Mouse (Mus musculus): Measurements from ENCODE around the gene Tle6.
"Not testable (repeated sequence)": the region's sequence is repeated elsewhere in the genome, so short reads cannot be mapped to it uniquely, and the experiment has no call there.

Gene Tle6

GRCm38 (mm10) chr10:81600738-81601203 is at the start of gene Tle6:
Tle6 (minus strand) TSS chr10:81601073.
- DNase-seq (ENCODE audit: low read depth): peak; percentile 92

GRCm38 (mm10) chr10:81648803-81649775 is 48.2 kb upstream of the Tle6 start, which contains the start of gene Gm10778:
Gm10778 (plus strand) TSS chr10:81649059.
- peak; percentile 91 for DNase-seq (ENCODE audit: low read depth)

- no peak for DNase-seq (ENCODE audit: low read depth)
These were observed 45.2 kb upstream of the Tle6 start for GRCm38 (mm10) chr10:81646015-81646555.

- no peak for DNase-seq (ENCODE audit: low read depth)
These were observed 44.5 kb upstream of the Tle6 start for GRCm38 (mm10) chr10:81645391-81645790.

GRCm38 (mm10) chr10:81644716-81645115 is 43.8 kb upstream of the Tle6 start:
- no peak for DNase-seq (ENCODE audit: low read depth)

- no peak for DNase-seq (ENCODE audit: low read depth)
These were observed 43.3 kb upstream of the Tle6 start for GRCm38 (mm10) chr10:81644162-81644561.

GRCm38 (mm10) chr10:81643449-81644055 is 42.7 kb upstream of the Tle6 start:
- peak; percentile 81 for DNase-seq (ENCODE audit: low read depth)

GRCm38 (mm10) chr10:81642648-81643448 is 42.0 kb upstream of the Tle6 start:
- no peak for DNase-seq (ENCODE audit: low read depth)

GRCm38 (mm10) chr10:81641978-81642647 is 41.2 kb upstream of the Tle6 start:
- DNase-seq (ENCODE audit: low read depth): no peak

GRCm38 (mm10) chr10:81641566-81641965 is 40.7 kb upstream of the Tle6 start:
- no peak for DNase-seq (ENCODE audit: low read depth)

GRCm38 (mm10) chr10:81640825-81641224 is 40.0 kb upstream of the Tle6 start:
- not testable (repeated sequence) for DNase-seq (ENCODE audit: low read depth)

- no peak for DNase-seq (ENCODE audit: low read depth)
These were observed 37.2 kb upstream of the Tle6 start for GRCm38 (mm10) chr10:81638101-81638500.

GRCm38 (mm10) chr10:81636338-81636737 is 35.5 kb upstream of the Tle6 start:
- no peak for DNase-seq (ENCODE audit: low read depth)

- peak; percentile 92 for DNase-seq (ENCODE audit: low read depth)
These were observed 32.6 kb upstream of the Tle6 start for GRCm38 (mm10) chr10:81633253-81634099.

GRCm38 (mm10) chr10:81628390-81628789 is 27.5 kb upstream of the Tle6 start, which contains the start of gene Ankrd24:
Ankrd24 (plus strand) TSS chr10:81628540.
- DNase-seq (ENCODE audit: low read depth): no peak

- no peak for DNase-seq (ENCODE audit: low read depth)
These were observed 27.0 kb upstream of the Tle6 start for GRCm38 (mm10) chr10:81627836-81628220.

GRCm38 (mm10) chr10:81626994-81627835 is 26.3 kb upstream of the Tle6 start, which contains the start of gene Sirt6:
Sirt6 (minus strand) TSS chr10:81627797.
- peak; percentile 89 for DNase-seq (ENCODE audit: low read depth)

- DNase-seq (ENCODE audit: low read depth): no peak
These were observed 25.5 kb upstream of the Tle6 start for GRCm38 (mm10) chr10:81626101-81626993.
